Mouse (Mus musculus) thymus, adult 2 months (tissue): ENCODE results near the gene P2ry6.

ENCODE experiments used
- CTCF ChIP-seq: fragments of 200-500 bp; IDR thresholded peaks from 2 replicates; pipeline ENCODE4 v1.5.1; 2012; ENCODE audit warnings: mild to moderate bottlenecking, control low read depth, low read length, moderate library complexity, borderline replicate concordance; ENCODE audit not compliant: control insufficient read depth, poor library complexity, insufficient read depth; ENCODE audit errors: extremely low read depth
- POLR2A ChIP-seq: fragments of 200-500 bp; IDR thresholded peaks from 2 replicates; pipeline ENCODE4 v1.6.1; 2012; ENCODE audit warnings: mild to moderate bottlenecking, low read length, control low read depth, moderate library complexity; ENCODE audit not compliant: control insufficient read depth, poor library complexity, insufficient read depth; ENCODE audit errors: extremely low read depth

- TF ChIP-seq POLR2A (no peak), CTCF (no peak)
Measured at GRCm38 (mm10) chr7:100995260-100995864, 20.9 kb upstream of the P2ry6 start.
